Mouse (Mus musculus): ENCODE data around the gene Ptcd2. TPM values are rescaled to one million over a fixed set of nuclear protein-coding genes. Genes with fewer than 3 reads are reported as not detected.

Gene Ptcd2
- polyA plus RNA-seq, 1 experiment: 32.4 TPM

DNA sequence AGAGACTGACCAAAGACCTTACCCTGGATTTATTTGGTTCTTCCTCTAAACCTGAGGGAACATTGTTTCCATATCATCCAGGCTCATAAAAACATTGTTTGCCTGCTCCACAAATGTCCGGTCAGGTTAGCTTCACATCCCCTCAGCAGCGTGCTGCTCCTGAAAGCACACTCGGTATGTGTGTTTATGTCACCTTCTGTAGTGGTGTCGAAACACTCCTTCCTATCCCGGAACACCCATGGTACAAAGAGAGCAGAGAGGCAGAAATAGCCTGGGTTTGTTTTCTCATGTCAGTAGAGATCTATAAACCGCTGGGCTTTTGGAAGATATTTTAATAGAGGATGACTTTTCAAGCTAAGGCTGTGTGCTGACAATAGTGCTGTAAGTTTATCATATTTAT is 32.5 kb upstream of the Ptcd2 start:
- Histone ChIP-seq H3K27ac (ENCODE audit: insufficient read depth, low read length) (no peak overlapping the region), H3K4me1 (ENCODE audit: control insufficient read depth, insufficient read depth, low read length) (no peaks in the 10 kb centered on the region), H3K4me3 (ENCODE audit: insufficient read depth, low read length) (no peak overlapping the region)
- TF ChIP-seq POLR2A (IDR thresholded peaks at IDR 0.05; ENCODE audit: extremely low read depth, insufficient read depth, low read length) (no peak), CTCF (IDR thresholded peaks at IDR 0.05; ENCODE audit: extremely low read depth, insufficient read depth, low read length) (no peak)

DNA sequence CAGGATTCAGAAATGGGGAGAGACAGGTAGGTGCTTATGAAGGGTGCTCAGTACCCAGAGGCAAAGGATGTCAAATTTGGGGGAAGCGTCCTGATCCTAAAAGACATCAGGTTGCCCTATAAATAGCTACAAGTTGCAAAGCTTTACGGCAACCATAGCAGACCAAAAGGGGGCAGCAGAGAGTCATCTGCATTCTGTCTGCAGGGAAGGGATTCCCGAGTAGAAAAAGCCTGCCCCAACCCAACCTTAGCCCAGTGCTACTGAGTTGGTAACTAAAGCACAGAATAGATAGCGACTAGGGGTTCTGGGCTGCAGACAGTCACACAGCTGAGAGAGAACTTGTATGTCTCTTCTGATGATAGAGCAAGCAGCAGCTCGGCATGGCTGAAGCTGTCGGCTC is 31.0 kb upstream of the Ptcd2 start:
- no peak overlapping the region for H3K27ac ChIP-seq (ENCODE audit: insufficient read depth, low read length)
- TF ChIP-seq POLR2A (IDR thresholded peaks at IDR 0.05; ENCODE audit: extremely low read depth, insufficient read depth, low read length) (no peak), CTCF (IDR thresholded peaks at IDR 0.05; ENCODE audit: extremely low read depth, insufficient read depth, low read length) (peak; percentile 86)
- H3K4me1 ChIP-seq (ENCODE audit: control insufficient read depth, insufficient read depth, low read length): no peaks in the 10 kb centered on the region
- H3K4me3 ChIP-seq (ENCODE audit: insufficient read depth, low read length): no peak overlapping the region

DNA sequence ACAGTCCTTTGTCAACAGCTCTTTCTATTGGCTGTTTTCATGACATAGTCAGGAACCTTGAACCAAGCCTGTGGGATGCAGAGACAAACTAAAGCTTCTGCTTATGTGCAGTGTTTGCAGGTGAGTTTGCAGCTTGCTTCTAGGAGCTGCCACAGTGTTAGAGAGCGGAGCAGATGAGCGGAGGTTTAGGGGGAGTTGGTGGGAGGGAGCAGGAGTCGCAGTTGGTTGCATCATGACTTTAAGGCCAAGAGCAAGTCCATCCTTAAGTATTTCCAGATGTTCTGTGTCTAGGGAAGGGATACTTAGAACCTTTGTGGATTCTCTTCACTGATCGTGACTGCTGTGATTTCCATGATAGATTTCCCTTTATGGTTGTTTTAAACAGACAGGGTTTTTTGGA is 29.7 kb upstream of the Ptcd2 start:
- TF ChIP-seq POLR2A (IDR thresholded peaks at IDR 0.05; ENCODE audit: extremely low read depth, insufficient read depth, low read length) (no peak), CTCF (IDR thresholded peaks at IDR 0.05; ENCODE audit: extremely low read depth, insufficient read depth, low read length) (no peak)
- no peaks in the 10 kb centered on the region for H3K4me1 ChIP-seq (ENCODE audit: control insufficient read depth, insufficient read depth, low read length)
- no peak overlapping the region for H3K27ac ChIP-seq (ENCODE audit: insufficient read depth, low read length)
- no peak overlapping the region for H3K4me3 ChIP-seq (ENCODE audit: insufficient read depth, low read length)

DNA sequence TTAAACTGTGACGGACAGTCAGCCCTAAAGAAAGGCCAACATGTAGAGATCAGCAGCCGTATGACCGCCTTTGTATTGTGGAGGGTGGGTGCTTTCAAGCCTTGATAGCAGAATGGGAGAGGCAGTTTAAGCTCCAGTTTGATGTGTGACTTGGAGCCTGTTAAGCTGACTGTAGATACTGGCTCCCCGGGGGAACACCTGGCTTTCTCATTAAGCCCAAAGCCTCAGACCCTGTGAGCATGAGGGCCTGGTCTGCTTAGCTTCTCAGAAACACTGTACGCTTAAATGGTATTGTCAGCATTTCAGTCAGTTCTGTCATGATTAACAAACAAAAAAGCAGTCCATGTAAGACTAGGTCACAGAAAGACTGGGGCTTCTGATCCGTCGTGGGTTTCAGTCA is 29.2 kb upstream of the Ptcd2 start:
- no peaks in the 10 kb centered on the region for H3K4me1 ChIP-seq (ENCODE audit: control insufficient read depth, insufficient read depth, low read length)
- TF ChIP-seq POLR2A (IDR thresholded peaks at IDR 0.05; ENCODE audit: extremely low read depth, insufficient read depth, low read length) (no peak), CTCF (IDR thresholded peaks at IDR 0.05; ENCODE audit: extremely low read depth, insufficient read depth, low read length) (no peak)
- no peak overlapping the region for H3K4me3 ChIP-seq (ENCODE audit: insufficient read depth, low read length)
- no peak overlapping the region for H3K27ac ChIP-seq (ENCODE audit: insufficient read depth, low read length)

DNA sequence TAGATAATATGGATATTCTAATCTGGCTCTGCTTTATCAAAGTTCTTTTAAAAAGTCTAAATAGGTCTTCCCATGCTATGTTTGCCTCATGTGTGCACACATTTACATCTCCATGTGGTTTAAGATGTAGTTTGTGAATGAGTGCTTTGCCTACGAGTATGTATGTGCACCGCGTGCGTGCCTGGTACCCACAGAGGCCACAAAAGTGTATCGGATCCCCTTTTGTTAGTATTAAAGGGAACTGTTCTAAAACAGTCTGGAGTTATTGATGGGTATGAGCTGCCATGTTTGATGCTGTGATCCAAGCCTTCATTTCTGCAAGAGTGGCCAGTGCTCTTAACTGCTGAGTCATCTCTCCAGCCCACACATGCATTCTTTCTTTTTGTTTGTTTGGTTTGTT is 26.8 kb upstream of the Ptcd2 start:
- TF ChIP-seq POLR2A (IDR thresholded peaks at IDR 0.05; ENCODE audit: extremely low read depth, insufficient read depth, low read length) (no peak), CTCF (IDR thresholded peaks at IDR 0.05; ENCODE audit: extremely low read depth, insufficient read depth, low read length) (no peak)
- Histone ChIP-seq H3K27ac (ENCODE audit: insufficient read depth, low read length) (no peak overlapping the region), H3K4me3 (ENCODE audit: insufficient read depth, low read length) (no peak overlapping the region), H3K4me1 (ENCODE audit: control insufficient read depth, insufficient read depth, low read length) (peaks cover 4% of the 10 kb centered on the region)

DNA sequence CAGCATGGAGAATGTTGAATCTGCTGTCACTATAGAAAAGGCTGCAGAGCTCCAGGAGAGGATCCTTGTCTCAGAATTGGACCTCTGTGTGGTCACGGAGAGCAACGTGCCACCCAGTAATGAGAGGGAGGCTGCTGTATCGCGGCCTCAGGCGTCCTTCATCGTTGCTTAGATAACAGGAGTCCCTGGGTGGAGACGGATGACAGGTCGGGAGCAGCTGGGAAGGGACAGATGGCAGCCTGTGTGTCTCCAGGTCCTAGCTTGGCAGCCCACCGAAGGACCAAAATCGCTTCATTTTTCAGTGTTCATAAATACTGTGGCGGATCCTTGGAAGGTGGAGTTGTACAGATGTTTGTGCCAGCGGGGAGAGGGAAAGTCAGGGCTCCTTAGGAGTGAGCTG is 24.6 kb upstream of the Ptcd2 start:
- no peak overlapping the region for H3K27ac ChIP-seq (ENCODE audit: insufficient read depth, low read length)
- TF ChIP-seq POLR2A (IDR thresholded peaks at IDR 0.05; ENCODE audit: extremely low read depth, insufficient read depth, low read length) (no peak), CTCF (IDR thresholded peaks at IDR 0.05; ENCODE audit: extremely low read depth, insufficient read depth, low read length) (no peak)

DNA sequence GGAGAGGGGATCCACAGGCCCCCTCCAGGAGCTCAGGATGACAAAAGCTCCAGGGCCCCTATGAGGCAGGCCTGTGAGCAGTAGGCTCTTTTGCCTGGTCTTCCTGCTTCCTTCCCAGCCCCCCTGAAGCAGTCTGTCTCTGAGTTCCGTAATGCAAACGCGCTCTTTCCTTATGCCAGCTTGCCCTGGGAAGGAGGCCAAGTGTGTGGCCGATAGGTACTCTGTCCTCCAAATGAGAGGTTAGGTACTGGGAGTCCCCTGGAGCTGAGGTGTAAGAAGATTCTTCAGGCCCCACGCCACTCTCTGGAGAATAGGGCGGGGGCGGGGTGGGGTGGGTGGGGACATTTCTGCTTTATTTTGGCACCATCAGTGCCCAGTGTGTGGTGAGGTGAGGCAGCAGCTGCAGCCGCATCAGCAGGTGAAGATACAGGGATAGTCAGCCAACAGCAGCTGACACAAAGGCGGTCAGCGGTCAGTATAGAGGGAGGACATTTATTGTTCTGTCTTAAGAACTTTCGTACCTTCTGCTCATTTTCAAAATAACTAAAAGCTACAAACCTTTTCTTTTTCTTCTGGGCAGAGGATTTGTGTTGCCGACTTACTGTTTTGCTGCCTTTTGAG is 23.2 kb upstream of the Ptcd2 start:
- no peak for TF ChIP-seq POLR2A (IDR thresholded peaks at IDR 0.05; ENCODE audit: extremely low read depth, insufficient read depth, low read length)
- TF ChIP-seq CTCF (IDR thresholded peaks at IDR 0.05; ENCODE audit: extremely low read depth, insufficient read depth, low read length): no peak
- peak overlapping the region; percentile 42; the same call in 1 of the 2 replicates for H3K27ac ChIP-seq (ENCODE audit: insufficient read depth, low read length)
- H3K4me1 ChIP-seq (ENCODE audit: control insufficient read depth, insufficient read depth, low read length): peaks cover 5% of the 10 kb centered on the region
- H3K4me3 ChIP-seq (ENCODE audit: insufficient read depth, low read length): no peak overlapping the region

More for the DNA sequence above, 24.6 kb upstream of the Ptcd2 start:
- Histone ChIP-seq H3K4me3 (ENCODE audit: insufficient read depth, low read length) (no peak overlapping the region), H3K4me1 (ENCODE audit: control insufficient read depth, insufficient read depth, low read length) (peaks cover 5% of the 10 kb centered on the region)

DNA sequence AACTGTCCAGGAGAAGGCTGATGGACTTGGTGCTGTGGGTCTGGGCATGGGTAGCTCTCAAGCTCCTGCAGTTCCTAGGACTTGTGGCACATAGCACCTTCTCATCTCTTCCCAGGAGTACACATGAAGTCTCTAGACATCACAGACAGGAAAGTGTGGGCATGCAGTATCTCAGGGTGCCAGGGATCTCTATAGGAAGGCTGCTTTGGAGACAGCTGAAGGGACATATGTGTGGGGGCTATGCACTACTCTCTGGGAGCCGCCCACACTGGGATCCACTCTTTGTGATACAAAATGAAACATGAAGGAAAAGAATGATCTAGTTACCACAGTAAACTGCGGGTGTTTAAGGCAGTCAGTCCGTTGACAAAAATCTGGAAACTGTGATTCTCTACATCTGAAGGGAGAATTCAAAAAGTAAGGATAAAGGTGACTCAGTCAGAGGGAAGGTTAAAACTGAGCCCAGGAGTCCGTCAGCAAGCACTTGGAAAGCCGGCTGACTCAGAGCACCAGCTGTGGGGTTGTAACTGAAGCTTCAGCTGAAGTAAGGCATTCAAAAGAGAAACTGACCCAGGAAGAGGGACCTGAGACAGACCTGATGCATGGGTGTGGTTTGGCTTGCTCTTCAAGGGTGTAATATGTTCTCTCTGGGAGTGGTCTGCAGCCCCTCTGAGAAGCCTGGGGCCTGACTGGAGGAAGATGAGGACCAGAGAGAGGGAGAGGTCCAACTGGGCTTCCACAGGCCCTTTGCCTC is 22.1 kb upstream of the Ptcd2 start:
- peaks cover 5% of the 10 kb centered on the region for H3K4me1 ChIP-seq (ENCODE audit: control insufficient read depth, insufficient read depth, low read length)
- no peak overlapping the region for H3K27ac ChIP-seq (ENCODE audit: insufficient read depth, low read length)
- TF ChIP-seq CTCF (IDR thresholded peaks at IDR 0.05; ENCODE audit: extremely low read depth, insufficient read depth, low read length) (no peak), POLR2A (IDR thresholded peaks at IDR 0.05; ENCODE audit: extremely low read depth, insufficient read depth, low read length) (no peak)
- no peak overlapping the region for H3K4me3 ChIP-seq (ENCODE audit: insufficient read depth, low read length)

DNA sequence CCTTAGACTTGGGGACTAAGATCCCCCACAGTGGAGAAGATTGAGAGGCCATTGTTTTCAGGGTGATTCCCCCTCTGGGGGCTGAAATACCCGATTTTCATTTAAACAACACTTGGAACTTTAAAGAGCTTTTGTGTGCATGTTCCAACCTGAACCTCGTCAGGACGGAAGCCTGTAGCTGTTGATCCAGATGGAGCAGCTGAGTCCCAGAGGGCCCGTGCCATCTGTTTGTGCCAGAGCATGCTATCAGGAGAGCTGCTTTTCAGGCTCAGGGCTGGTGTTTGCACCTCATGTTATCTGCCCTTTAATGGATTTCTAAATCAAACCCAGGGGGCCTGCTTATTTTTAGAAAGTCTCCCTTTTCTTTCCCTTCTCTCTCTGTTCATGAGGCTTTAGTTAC is 19.4 kb upstream of the Ptcd2 start:
- no peak overlapping the region for H3K27ac ChIP-seq (ENCODE audit: insufficient read depth, low read length)
- H3K4me1 ChIP-seq (ENCODE audit: control insufficient read depth, insufficient read depth, low read length): peaks cover 5% of the 10 kb centered on the region
- H3K4me3 ChIP-seq (ENCODE audit: insufficient read depth, low read length): no peak overlapping the region
- no peak for TF ChIP-seq POLR2A (IDR thresholded peaks at IDR 0.05; ENCODE audit: extremely low read depth, insufficient read depth, low read length)
- TF ChIP-seq CTCF (IDR thresholded peaks at IDR 0.05; ENCODE audit: extremely low read depth, insufficient read depth, low read length): no peak

DNA sequence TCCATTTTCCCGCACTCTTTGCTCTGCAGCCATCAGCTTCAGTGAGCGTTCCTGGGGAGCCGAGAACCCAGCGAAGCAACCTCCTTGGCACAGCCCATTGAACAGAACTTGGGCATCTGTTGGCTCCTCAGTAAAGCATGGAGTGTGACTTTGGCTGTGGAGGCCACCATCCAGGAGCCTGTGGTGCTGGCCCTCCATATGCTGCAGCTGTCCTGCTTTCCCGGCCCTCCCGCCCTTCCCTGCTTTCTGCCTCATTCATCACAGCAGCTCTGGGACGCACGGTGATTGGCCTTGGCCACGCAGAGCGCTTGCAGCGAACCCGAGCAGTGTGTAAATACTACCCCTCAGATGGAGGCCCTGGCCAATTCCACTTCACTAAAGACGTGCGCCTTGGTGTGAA is 14.4 kb upstream of the Ptcd2 start:
- no peak overlapping the region for H3K27ac ChIP-seq (ENCODE audit: insufficient read depth, low read length)
- no peak overlapping the region for H3K4me3 ChIP-seq (ENCODE audit: insufficient read depth, low read length)
- no peaks in the 10 kb centered on the region for H3K4me1 ChIP-seq (ENCODE audit: control insufficient read depth, insufficient read depth, low read length)
- TF ChIP-seq CTCF (IDR thresholded peaks at IDR 0.05; ENCODE audit: extremely low read depth, insufficient read depth, low read length): no peak
- no peak for TF ChIP-seq POLR2A (IDR thresholded peaks at IDR 0.05; ENCODE audit: extremely low read depth, insufficient read depth, low read length)
